Mouse (Mus musculus): Measurements from ENCODE around the gene Orm3. TPM values are rescaled to one million over a fixed set of nuclear protein-coding genes. Genes with fewer than 3 reads are reported as not detected.
A peak's percentile ranks its signal among the peaks of the same experiment; 100 is the strongest.

The Orm3 gene
- polyA plus RNA-seq, 1 experiment from 2014 or later = 0.08 TPM

- TF ChIP-seq CTCF (IDR thresholded peaks at IDR 0.05) = no peak
- ATAC-seq (no peak), DNase-seq (ENCODE audit: low read depth, low spot score) (no peak)
- H3K27me3 ChIP-seq = no peaks in the 10 kb centered on the region
- in situ Hi-C loops (cut with MboI; ENCODE audit: low pct_unique_long_range_greater_than_20kb) = no loop called here
- POLR2A ChIA-PET = no interaction called here
- CTCF ChIA-PET = no interaction called here
These were observed 22.6 kb upstream of the Orm3 start for GRCm38 (mm10) chr4:63333403-63333802.

GRCm38 (mm10) chr4:63338414-63339076 lies 17.4 kb upstream of the Orm3 start:
- no peaks in the 10 kb centered on the region for H3K27me3 ChIP-seq
- no peak for TF ChIP-seq CTCF (IDR thresholded peaks at IDR 0.05)
- no peak for ATAC-seq
- ChIA-PET CTCF (no interaction called here), POLR2A (no interaction called here)
- in situ Hi-C loops (cut with MboI; ENCODE audit: low pct_unique_long_range_greater_than_20kb) = no loop called here
- DNase-seq (ENCODE audit: low read depth, low spot score) = no peak

DNA sequence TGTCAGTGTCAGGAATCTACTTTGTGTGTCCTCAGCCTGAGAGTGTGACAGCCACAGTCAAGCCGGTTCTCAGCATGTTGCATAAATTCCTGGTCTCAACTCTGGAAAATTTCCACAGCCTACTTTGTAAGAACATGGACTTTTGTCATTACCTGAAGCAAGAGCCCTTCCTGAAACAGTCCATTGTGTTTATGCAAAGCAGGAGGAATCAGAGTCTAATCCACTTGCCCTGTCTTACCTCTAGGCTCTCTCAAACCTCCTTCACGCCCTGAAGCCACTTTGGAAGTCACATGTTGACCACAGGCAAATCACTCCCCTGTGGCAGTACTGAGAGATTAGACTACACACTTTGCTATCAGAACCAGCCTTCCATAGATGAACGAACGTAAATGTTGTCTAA lies 13.5 kb upstream of the Orm3 start:
- DNase-seq (ENCODE audit: low read depth, low spot score) = no peak
- no peak for ATAC-seq

DNA sequence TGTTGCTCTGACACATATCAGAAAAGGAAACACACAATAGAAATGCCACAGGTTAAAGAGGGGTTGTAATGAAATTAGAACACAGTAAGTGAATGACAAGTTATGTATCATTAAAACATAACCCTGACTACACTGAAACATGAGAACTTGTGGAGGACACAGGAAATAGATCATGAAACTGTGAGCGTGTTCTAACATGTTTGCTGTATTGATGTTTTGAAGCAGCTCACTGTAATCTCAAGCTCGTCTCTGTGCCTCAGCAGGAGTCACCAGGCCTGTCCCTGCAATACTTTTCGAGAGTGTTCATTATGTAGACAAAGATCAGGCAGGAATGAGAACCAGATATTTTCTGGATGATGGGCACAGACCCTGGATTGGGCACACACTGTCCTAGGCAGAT lies 12.4 kb upstream of the Orm3 start:
- no peak for DNase-seq (ENCODE audit: low read depth, low spot score)
- H3K27me3 ChIP-seq = no peaks in the 10 kb centered on the region
- no peak for TF ChIP-seq CTCF (IDR thresholded peaks at IDR 0.05)
- no peak for ATAC-seq
- ChIA-PET POLR2A (interaction anchor here (1.2 kb wide), 1 partner anchor 11 kb away, joined by 4 read pairs; no protein-coding TSS in a partner anchor), CTCF (no interaction called here)
- in situ Hi-C loops (cut with MboI; ENCODE audit: low pct_unique_long_range_greater_than_20kb) = no loop called here

More for the DNA sequence above, 13.5 kb upstream of the Orm3 start:
- in situ Hi-C loops (cut with MboI; ENCODE audit: low pct_unique_long_range_greater_than_20kb) = no loop called here
- ChIA-PET POLR2A (no interaction called here), CTCF (no interaction called here)
- no peak for TF ChIP-seq CTCF (IDR thresholded peaks at IDR 0.05)
- H3K27me3 ChIP-seq = no peaks in the 10 kb centered on the region

DNA sequence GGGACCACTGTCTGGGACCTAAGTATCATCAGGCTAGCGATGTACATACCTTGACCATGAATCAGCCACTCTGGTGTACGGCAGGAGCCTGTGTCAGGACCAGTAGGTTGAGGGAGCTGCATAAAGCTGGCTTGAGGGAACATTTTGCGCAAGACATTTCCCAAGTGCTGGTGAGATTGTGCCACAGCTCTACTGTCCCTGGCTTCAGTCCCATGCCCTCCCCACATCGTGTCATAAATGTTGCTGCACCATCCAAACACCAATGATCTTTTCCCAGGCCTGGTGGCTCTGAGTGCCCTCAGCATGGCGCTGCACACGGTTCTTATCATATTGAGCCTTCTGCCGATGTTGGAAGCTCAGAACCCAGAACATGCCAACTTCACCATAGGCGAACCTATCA lies 11.7 kb upstream of the Orm3 start, which contains the start of gene Orm1:
TSS of gene Orm1 (plus strand) at position 266 of the 400 bp plus-strand sequence.
- POLR2A ChIA-PET = interaction anchor here (1.2 kb wide), 1 partner anchor 10 kb away, joined by 4 read pairs; no protein-coding TSS in a partner anchor
- in situ Hi-C loops (cut with MboI; ENCODE audit: low pct_unique_long_range_greater_than_20kb) = no loop called here
- no peak for TF ChIP-seq CTCF (IDR thresholded peaks at IDR 0.05)
- CTCF ChIA-PET = interaction anchor here (1.1 kb wide), 1 partner anchor 10 kb away, joined by 3 read pairs; no protein-coding TSS in a partner anchor
- no peak for DNase-seq (ENCODE audit: low read depth, low spot score)
- ATAC-seq = peak; percentile 29
- no peaks in the 10 kb centered on the region for H3K27me3 ChIP-seq

DNA sequence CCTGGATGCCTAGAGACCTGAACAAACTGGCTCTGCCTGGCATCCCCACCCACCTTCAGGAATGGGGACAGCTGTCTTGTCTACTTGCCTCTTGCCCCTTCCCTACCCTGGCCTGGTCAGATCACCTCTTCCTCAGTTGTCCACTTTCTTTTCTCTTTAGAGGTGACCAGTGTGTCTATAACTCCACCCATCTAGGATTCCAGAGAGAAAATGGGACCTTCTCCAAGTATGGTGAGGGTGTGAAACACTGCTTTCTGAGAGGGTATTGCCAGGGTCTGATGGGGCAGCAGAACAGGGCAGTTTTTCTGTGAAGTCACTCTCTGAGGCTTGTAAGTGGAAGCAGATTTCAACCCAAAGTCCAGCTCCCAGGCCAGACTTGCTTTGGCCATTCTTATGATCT lies 10.7 kb upstream of the Orm3 start:
- ChIA-PET POLR2A (interaction anchor here (1.1 kb wide), 1 partner anchor 9 kb away, joined by 3 read pairs; no protein-coding TSS in a partner anchor), CTCF (interaction anchor here (1.1 kb wide), 1 partner anchor 9 kb away, joined by 3 read pairs; no protein-coding TSS in a partner anchor)
- TF ChIP-seq CTCF (IDR thresholded peaks at IDR 0.05) = no peak
- H3K27me3 ChIP-seq = no peaks in the 10 kb centered on the region
- DNase-seq (ENCODE audit: low read depth, low spot score) (no peak), ATAC-seq (no peak)
- in situ Hi-C loops (cut with MboI; ENCODE audit: low pct_unique_long_range_greater_than_20kb) = no loop called here

GRCm38 (mm10) chr4:63346659-63347058 lies 9.3 kb upstream of the Orm3 start:
- in situ Hi-C loops (cut with MboI; ENCODE audit: low pct_unique_long_range_greater_than_20kb) = no loop called here
- POLR2A ChIA-PET = interaction anchor here (1.1 kb wide), 1 partner anchor 8 kb away, joined by 3 read pairs; no protein-coding TSS in a partner anchor
- ATAC-seq = no peak
- CTCF ChIA-PET = interaction anchor here (1.0 kb wide), 1 partner anchor 22 kb away, joined by 3 read pairs; no protein-coding TSS in a partner anchor
- TF ChIP-seq CTCF (IDR thresholded peaks at IDR 0.05) = no peak
- no peaks in the 10 kb centered on the region for H3K27me3 ChIP-seq
- no peak for DNase-seq (ENCODE audit: low read depth, low spot score)

GRCm38 (mm10) chr4:63348524-63348923 lies 7.4 kb upstream of the Orm3 start:
- ChIA-PET CTCF (no interaction called here), POLR2A (interaction anchor here (0.6 to 1.0 kb wide), 2 partner anchors 9 to 18 kb away, joined by 3 to 4 read pairs; no protein-coding TSS in a partner anchor)
- in situ Hi-C loops (cut with MboI; ENCODE audit: low pct_unique_long_range_greater_than_20kb) = no loop called here
- no peak for TF ChIP-seq CTCF (IDR thresholded peaks at IDR 0.05)
- ATAC-seq (no peak), DNase-seq (ENCODE audit: low read depth, low spot score) (no peak)
- H3K27me3 ChIP-seq = no peaks in the 10 kb centered on the region

GRCm38 (mm10) chr4:63356981-63357570 lies 1.1 kb downstream of the Orm3 start:
- H3K27me3 ChIP-seq = no peaks in the 10 kb centered on the region
- TF ChIP-seq CTCF (IDR thresholded peaks at IDR 0.05) = no peak
- ATAC-seq (no peak), DNase-seq (ENCODE audit: low read depth, low spot score) (no peak)
- CTCF ChIA-PET = no interaction called here
- POLR2A ChIA-PET = interaction anchor here (0.5 to 0.6 kb wide), 2 partner anchors 9 to 251 kb away, joined by 3 to 4 read pairs; no protein-coding TSS in a partner anchor
- in situ Hi-C loops (cut with MboI; ENCODE audit: low pct_unique_long_range_greater_than_20kb) = no loop called here

DNA sequence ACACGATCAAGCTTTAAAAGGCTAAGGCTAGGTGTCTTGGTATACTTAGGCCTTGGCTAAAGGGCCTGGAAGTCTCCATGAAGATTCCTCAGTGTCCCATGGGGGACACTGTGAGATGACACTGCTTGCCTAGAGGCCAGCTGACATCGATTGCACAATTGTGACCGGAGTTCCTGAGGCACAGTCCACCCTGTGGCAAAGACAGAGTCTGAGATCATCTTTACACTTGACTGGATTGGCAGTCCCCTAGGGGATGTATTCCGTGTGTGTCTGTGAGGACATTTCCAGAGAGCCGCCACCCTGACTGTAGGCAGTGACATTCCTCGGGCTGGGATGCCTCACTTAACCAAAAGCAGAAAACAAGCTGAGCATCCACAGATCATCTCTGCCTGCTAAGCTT lies 3.9 kb downstream of the Orm3 start:
- in situ Hi-C loops (cut with MboI; ENCODE audit: low pct_unique_long_range_greater_than_20kb) = no loop called here
- POLR2A ChIA-PET = no interaction called here
- H3K27me3 ChIP-seq = no peaks in the 10 kb centered on the region
- DNase-seq (ENCODE audit: low read depth, low spot score) (no peak), ATAC-seq (no peak)
- no peak for TF ChIP-seq CTCF (IDR thresholded peaks at IDR 0.05)
- CTCF ChIA-PET = no interaction called here

- in situ Hi-C loops (cut with MboI; ENCODE audit: low pct_unique_long_range_greater_than_20kb) = no loop called here
- peak; percentile 15 for ATAC-seq
- no peak for DNase-seq (ENCODE audit: low read depth, low spot score)
- CTCF ChIA-PET = no interaction called here
- no peak for TF ChIP-seq CTCF (IDR thresholded peaks at IDR 0.05)
- no peaks in the 10 kb centered on the region for H3K27me3 ChIP-seq
- POLR2A ChIA-PET = no interaction called here
These were observed 6.2 kb downstream of the Orm3 start, which contains the start of gene Orm2 for GRCm38 (mm10) chr4:63362150-63362549. Orm2 (plus strand) TSS chr4:63362449.
